15 mouse cellular contexts compared by ENCODE assay signal in the genomic region with DNA sequence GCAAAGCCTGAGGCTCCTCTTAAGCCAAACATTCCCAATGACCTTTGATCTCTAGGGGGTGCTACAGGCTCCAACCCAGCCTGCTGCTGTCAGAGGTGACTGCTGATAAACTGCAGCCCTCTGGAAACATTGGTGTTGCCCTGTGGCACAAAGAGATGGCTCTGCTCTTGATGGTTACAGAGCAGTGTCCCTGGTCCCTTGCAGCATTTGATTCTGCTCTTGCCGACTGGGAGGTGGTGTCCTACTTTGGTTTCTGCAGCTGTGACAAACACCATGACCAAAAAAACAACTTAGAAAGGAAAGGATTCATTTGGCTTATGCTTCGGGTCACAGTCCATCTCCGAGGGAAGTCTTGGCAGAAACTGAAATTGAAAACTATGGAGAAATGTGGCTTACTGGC. TPM values are rescaled to one million over a fixed set of nuclear protein-coding genes. Genes with fewer than 3 reads are reported as not detected.
DNase-seq lines count a peak whose midpoint lies in the region; ATAC-seq and TF ChIP-seq lines count a peak whose summit lies in the region.
"Had no signal": no experiment of that assay in that cellular context is flagged by ENCODE, and none has a peak within 500 bp of the region (broad histone marks: within the 10 kb centered on the region; RNA-seq: fewer than 3 reads in every experiment).

No protein-coding gene starts in this region.

- H3K36me3 ChIP-seq in heart, embryonic 10.5 days: no peaks in the 10 kb centered on the region
- no peaks in the 10 kb centered on the region for H3K36me3 ChIP-seq in heart, embryonic 11.5 days (ENCODE audit: control insufficient read depth, insufficient read depth, low read length)
- peaks cover 2% of the 10 kb centered on the region; the same call in 1 of the 2 replicates for H3K36me3 ChIP-seq in lung, embryonic 16.5 days (ENCODE audit: control insufficient read depth, insufficient read depth, low read length)
- H3K36me3 ChIP-seq in forebrain, embryonic 16.5 days (ENCODE audit: control insufficient read depth, insufficient read depth): no peaks in the 10 kb centered on the region
- H3K36me3 ChIP-seq: hindbrain, embryonic 15.5 days had no signal

- H3K4me3 ChIP-seq in heart, embryonic 10.5 days: no peak overlapping the region
- H3K4me3 ChIP-seq in heart, embryonic 11.5 days (ENCODE audit: low read depth, low read length): no peak overlapping the region
- H3K4me3 ChIP-seq in lung, adult 2 months (replicated peaks; ENCODE audit: extremely low read depth, low read depth, low read length): no peak overlapping the region
- no peak overlapping the region for H3K4me3 ChIP-seq in lung, embryonic 16.5 days (ENCODE audit: low read length)
- no peak overlapping the region for H3K4me3 ChIP-seq in forebrain, embryonic 16.5 days (replicated peaks; ENCODE audit: low read length)
- H3K4me3 ChIP-seq: hindbrain, embryonic 15.5 days; left cerebral cortex, adult 2 months; megakaryocyte, embryonic 14.5 days had no signal

- TF ChIP-seq POLR2A in lung, adult 2 months (IDR thresholded peaks at IDR 0.05; ENCODE audit: borderline replicate concordance, extremely low read depth, low read depth, low read length): no peak

- no peak for DNase-seq in heart, embryonic 10.5 days (ENCODE audit: low spot score)
- DNase-seq in lung, adult 18-20 months: peak; percentile 25 to 41
- DNase-seq in lung, adult 2 months: no peak
- DNase-seq in left cerebral cortex, adult 11 months (ENCODE audit: low spot score): no peak
- DNase-seq: cerebellum, adult 11 months had no signal

- no peak for TF ChIP-seq CTCF in lung, adult 2 months (IDR thresholded peaks at IDR 0.05; ENCODE audit: insufficient read depth, low read length)

- 54% methylated on average over 3 of the region's 3 CpGs for WGBS in heart, embryonic 10.5 days
- WGBS in heart, embryonic 11.5 days (ENCODE audit: insufficient replicate concordance): 46% methylated on average over 3 of the region's 3 CpGs
- WGBS in lung, adult 2 months: 35% methylated on average over 3 of the region's 3 CpGs
- WGBS in lung, embryonic 16.5 days: 49% methylated on average over 3 of the region's 3 CpGs
- WGBS in forebrain, embryonic 16.5 days: 83% methylated on average over 3 of the region's 3 CpGs

- 0 out of 2 replicates have a peak overlapping the region, but pooled peaks have one; percentile 14 for H3K27ac ChIP-seq in heart, embryonic 10.5 days
- H3K27ac ChIP-seq in heart, embryonic 11.5 days (ENCODE audit: low read depth, low read length): no peak overlapping the region
- H3K27ac ChIP-seq in lung, embryonic 16.5 days (ENCODE audit: low read length): peak overlapping the region; percentile 33; the same call in 1 of the 2 replicates
- H3K27ac ChIP-seq in forebrain, embryonic 16.5 days (ENCODE audit: low read length): no peak overlapping the region
- H3K27ac ChIP-seq: hindbrain, embryonic 15.5 days; left cerebral cortex, adult 2 months had no signal

- H3K4me2 ChIP-seq in heart, embryonic 11.5 days: no peak overlapping the region
- H3K4me2 ChIP-seq in lung, embryonic 16.5 days (ENCODE audit: low read depth, low read length): no peak overlapping the region
- no peak overlapping the region for H3K4me2 ChIP-seq in forebrain, embryonic 16.5 days (ENCODE audit: low read length)
- H3K4me2 ChIP-seq: hindbrain, embryonic 15.5 days had no signal

- peaks cover 56% of the 10 kb centered on the region for H3K4me1 ChIP-seq in heart, embryonic 10.5 days
- peaks cover 15% of the 10 kb centered on the region for H3K4me1 ChIP-seq in heart, embryonic 11.5 days (ENCODE audit: control insufficient read depth, insufficient read depth, low read length)
- peaks cover 9% of the 10 kb centered on the region; the same call in 1 of the 2 replicates for H3K4me1 ChIP-seq in lung, adult 2 months (ENCODE audit: control insufficient read depth, insufficient read depth, low read length)
- peaks cover 50% of the 10 kb centered on the region for H3K4me1 ChIP-seq in lung, embryonic 16.5 days (replicated peaks; ENCODE audit: control insufficient read depth, insufficient read depth, low read length)
- H3K4me1 ChIP-seq in forebrain, embryonic 16.5 days (replicated peaks; ENCODE audit: control insufficient read depth, insufficient read depth, low read length): peaks cover 43% of the 10 kb centered on the region

- peaks cover 23% of the 10 kb centered on the region for H3K27me3 ChIP-seq in heart, embryonic 10.5 days (ENCODE audit: insufficient read depth, poor library complexity, severe bottlenecking)
- peaks cover 12% of the 10 kb centered on the region for H3K27me3 ChIP-seq in heart, embryonic 11.5 days (ENCODE audit: control insufficient read depth, insufficient read depth, low read length)
- no peaks in the 10 kb centered on the region for H3K27me3 ChIP-seq in lung, embryonic 16.5 days (ENCODE audit: control insufficient read depth, insufficient read depth, low read depth, low read length)
- H3K27me3 ChIP-seq in forebrain, embryonic 16.5 days (replicated peaks; ENCODE audit: control insufficient read depth, insufficient read depth, low read length): no peaks in the 10 kb centered on the region
- H3K27me3 ChIP-seq: hindbrain, embryonic 15.5 days had no signal

- ATAC-seq in heart, embryonic 11.5 days (replicated peaks; ENCODE audit: insufficient number of reproducible peaks, low FRiP score, low TSS enrichment): no peak
- peak; percentile 26 for ATAC-seq in lung, embryonic 16.5 days (ENCODE audit: low read depth)
- ATAC-seq in granulocyte monocyte progenitor cell, adult 5-6 weeks (replicated peaks; ENCODE audit: poor library complexity, severe bottlenecking): no peak
- ATAC-seq in forebrain, embryonic 16.5 days: no peak
- ATAC-seq: forebrain, embryonic 14.5 days; midbrain, embryonic 16.5 days had no signal

- H3K9ac ChIP-seq in heart, embryonic 11.5 days (ENCODE audit: low read depth, low read length): no peak overlapping the region
- no peak overlapping the region for H3K9ac ChIP-seq in lung, embryonic 16.5 days (ENCODE audit: low read length)
- H3K9ac ChIP-seq in forebrain, embryonic 16.5 days (replicated peaks; ENCODE audit: low read depth, low read length): no peak overlapping the region
- H3K9ac ChIP-seq: hindbrain, embryonic 15.5 days had no signal

- no peaks in the 10 kb centered on the region for H3K9me3 ChIP-seq in heart, embryonic 10.5 days
- H3K9me3 ChIP-seq in heart, embryonic 11.5 days (replicated peaks; ENCODE audit: control insufficient read depth, low read length): no peaks in the 10 kb centered on the region
- H3K9me3 ChIP-seq in lung, embryonic 16.5 days (ENCODE audit: control insufficient read depth, low read length): no peaks in the 10 kb centered on the region
- H3K9me3 ChIP-seq in forebrain, embryonic 16.5 days (ENCODE audit: control insufficient read depth, low read length): no peaks in the 10 kb centered on the region
- H3K9me3 ChIP-seq: hindbrain, embryonic 15.5 days; megakaryocyte, embryonic 14.5 days had no signal

RNA-seq across cellular contexts. Expression of gene Pde9a, which starts 5.5 kb away (rescaled TPM):
- polyA plus RNA-seq in heart, embryonic 10.5 days (2016; fragmentation: Nextera tagmentation; extraction: Ambion mirVana): 5.9 and 14.4 TPM in 2 replicates
- polyA plus RNA-seq in heart, embryonic 11.5 days (2014; fragmentation: Nextera tagmentation; extraction: Ambion mirVana): 7.1 and 9.9 TPM in 2 replicates
- 83.6 and 99.1 TPM in 2 replicates for polyA plus RNA-seq in lung, adult 2 months (2012; rRNA removed)
- 29.5 and 31.5 TPM in 2 replicates for polyA plus RNA-seq in lung, embryonic 16.5 days (2015; fragmentation: Nextera tagmentation; extraction: Ambion mirVana)
- 1.4 TPM in 1 of 2 replicates, not detected in the other for total RNA-seq in granulocyte monocyte progenitor cell, adult 5-6 weeks (2014; fragmentation: Nextera tagmentation)
- not detected in 2 replicates for total RNA-seq in granulocyte monocyte progenitor cell, adult 5-6 weeks (2017)
- polyA plus RNA-seq in forebrain, embryonic 16.5 days (2015; fragmentation: Nextera tagmentation; extraction: Ambion mirVana): 55.6 and 62.2 TPM in 2 replicates
- total RNA-seq: common myeloid progenitor, adult 5-6 weeks had no signal

Comparison
In these comparisons a context has a peak if more than half of its experiments do, and no peak if none do; other contexts are left out.
1. DNase-seq: peak in lung, adult 18-20 months (2 of 2); none in heart, embryonic 10.5 days (single experiment), lung, adult 2 months (single experiment) and left cerebral cortex, adult 11 months (single experiment).
2. H3K27ac ChIP-seq: peak in heart, embryonic 10.5 days (single experiment) and lung, embryonic 16.5 days (single experiment); none in heart, embryonic 11.5 days (single experiment) and forebrain, embryonic 16.5 days (single experiment).